10 mouse cellular contexts compared by ENCODE assay signal in the genomic region with DNA sequence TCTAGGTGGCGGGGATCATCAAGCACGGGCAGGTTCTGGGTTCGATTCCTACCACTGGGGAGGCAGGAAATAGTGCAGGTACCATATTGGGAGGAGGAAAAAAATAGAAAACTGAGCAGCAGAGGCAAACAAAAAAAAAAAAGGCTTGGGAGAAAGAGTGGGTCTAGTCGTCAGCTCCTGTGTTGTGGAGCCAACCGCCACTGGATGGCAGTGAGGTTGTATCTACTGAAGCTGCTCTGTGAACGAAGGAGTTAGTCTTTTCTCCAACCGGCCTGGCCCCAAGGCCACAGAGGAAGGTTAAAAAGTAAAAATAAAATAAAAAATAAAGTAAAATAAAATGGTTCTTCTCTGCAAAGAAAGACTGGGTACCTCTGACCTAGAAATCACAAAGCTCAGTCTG. TPM values are rescaled to one million over a fixed set of nuclear protein-coding genes. Genes with fewer than 3 reads are reported as not detected.
A peak's percentile ranks its signal among the peaks of the same experiment; 100 is the strongest.
DNase-seq lines count a peak whose midpoint lies in the region; ATAC-seq and TF ChIP-seq lines count a peak whose summit lies in the region.
"Had no signal": no experiment of that assay in that cellular context is flagged by ENCODE, and none has a peak within 500 bp of the region (broad histone marks: within the 10 kb centered on the region; RNA-seq: fewer than 3 reads in every experiment).

No protein-coding gene starts in this region.

- H3K4me1 ChIP-seq in kidney, embryonic 15.5 days, result peaks cover 42% of the 10 kb centered on the region

- no peaks in the 10 kb centered on the region for H3K27me3 ChIP-seq in Patski
- H3K27me3 ChIP-seq in kidney, embryonic 15.5 days, result no peaks in the 10 kb centered on the region
- H3K27me3 ChIP-seq: liver, embryonic 13.5 days had no signal

- POLR2A ChIA-PET in Patski (lab: Charles Lee), result interaction anchor here (1.1 kb wide), 1 partner anchor 17 kb away, joined by 3 read pairs; no protein-coding TSS in a partner anchor

- intact Hi-C loops in left cerebral cortex, adult 2 months (cut with DNase I), result loop anchor here (2.0 kb wide), 1 partner anchor 916 kb away; no protein-coding TSS in a partner anchor

- no peak overlapping the region for H3K4me3 ChIP-seq in left cerebral cortex, adult 2 months
- no peak overlapping the region for H3K4me3 ChIP-seq in kidney, embryonic 15.5 days (replicated peaks)
- H3K4me3 ChIP-seq: erythroblast, embryonic 14.5 days; liver, embryonic 13.5 days had no signal

- peak; percentile 66 for DNase-seq in adrenal gland, postnatal 10 days
- DNase-seq in adrenal gland, adult 2 months, result no peak
- no peak for DNase-seq in left cerebral cortex, adult 2 months (ENCODE audit: extremely low spot score in 1 of 2, low spot score in 2 of 2)
- no peak for DNase-seq in left cerebral cortex, adult 11 months (ENCODE audit: low spot score)
- DNase-seq in Patski (ENCODE audit: low read depth, low spot score), result no peak
- peak; percentile 45 for DNase-seq in retina, postnatal 1 day
- DNase-seq in spleen, postnatal 10 days (ENCODE audit: low spot score in 2 of 2), result no peak
- DNase-seq: liver, embryonic 13.5 days had no signal

- WGBS in kidney, embryonic 15.5 days, result 61% methylated on average over 7 of the region's 7 CpGs

- H3K36me3 ChIP-seq in kidney, embryonic 15.5 days, result no peaks in the 10 kb centered on the region
- H3K36me3 ChIP-seq: liver, embryonic 13.5 days had no signal

- peak; percentile 68 for TF ChIP-seq CTCF in left cerebral cortex, adult 2 months (IDR thresholded peaks at IDR 0.05)
- TF ChIP-seq CTCF in Patski (IDR thresholded peaks at IDR 0.05), result peak; percentile 45

- no peak overlapping the region for H3K27ac ChIP-seq in left cerebral cortex, adult 2 months
- 0 out of 2 replicates have a peak overlapping the region, but pooled peaks have one; percentile 15 for H3K27ac ChIP-seq in kidney, embryonic 15.5 days
- H3K27ac ChIP-seq: liver, embryonic 13.5 days had no signal

- ATAC-seq in Patski, result no peak
- no peak for ATAC-seq in kidney, embryonic 15.5 days (replicated peaks; ENCODE audit: low FRiP score)

- no peak overlapping the region for H3K4me2 ChIP-seq in kidney, embryonic 15.5 days
- H3K4me2 ChIP-seq: liver, embryonic 13.5 days had no signal

- no peak overlapping the region for H3K9ac ChIP-seq in kidney, embryonic 15.5 days
- H3K9ac ChIP-seq: liver, embryonic 13.5 days had no signal

- H3K9me3 ChIP-seq in kidney, embryonic 15.5 days (replicated peaks), result no peaks in the 10 kb centered on the region
- H3K9me3 ChIP-seq: liver, embryonic 13.5 days had no signal

- CTCF ChIA-PET in Patski (lab: Charles Lee), result interaction anchor here (1.3 kb wide), 1 partner anchor 844 kb away, joined by 4 read pairs; no protein-coding TSS in a partner anchor

- in situ Hi-C loops in Patski (cut with MboI; ENCODE audit: low pct_unique_long_range_greater_than_20kb), result loop anchor here (25.0 kb wide), 1 partner anchor 1158 kb away; no protein-coding TSS in a partner anchor

RNA-seq across cellular contexts. Expression of gene Pik3r1, which starts 39.2 kb away (rescaled TPM):
- total RNA-seq in adrenal gland, postnatal 10 days (2021), result 10 to 100 TPM; 82.7 to 83.1 TPM
- total RNA-seq in adrenal gland, adult 2 months (2021), result 100 to 1,000 TPM in 1 of 2 experiments, 10 to 100 TPM in 1; 71.0 to 125 TPM
- polyA plus RNA-seq in adrenal gland, adult 2 months (2012; rRNA removed), result 12.0 and 13.4 TPM in 2 replicates
- total RNA-seq in left cerebral cortex, adult 2 months (2021), result 100 to 1,000 TPM; 136 to 159 TPM
- 31.1 TPM for polyA plus RNA-seq in Patski (2021)
- 40.3 and 40.9 TPM in 2 replicates for polyA plus RNA-seq in kidney, embryonic 15.5 days (2015; fragmentation: Nextera tagmentation; extraction: Ambion mirVana)

Comparison
In these comparisons a context has a peak if more than half of its experiments do, and no peak if none do; other contexts are left out.
1. DNase-seq: peak in adrenal gland, postnatal 10 days (single experiment) and retina, postnatal 1 day (single experiment); none in adrenal gland, adult 2 months (single experiment), left cerebral cortex, adult 2 months (0 of 2), left cerebral cortex, adult 11 months (single experiment), Patski (single experiment) and spleen, postnatal 10 days (0 of 2).